Mouse (Mus musculus): ENCODE measurements around the gene Cars2. TPM values are rescaled to one million over a fixed set of nuclear protein-coding genes. Genes with fewer than 3 reads are reported as not detected.

Gene Cars2
- polyA plus RNA-seq, 1 experiment from 2014 or later, result 24.5 TPM

Other genes starting within 250 kb of the Cars2 start
- gene Col4a2, start 238.0 kb downstream of the Cars2 start, polyA plus RNA-seq (2015; fragmentation: Nextera tagmentation; extraction: Ambion mirVana), result 113 and 117 TPM in 2 replicates
- 368 and 370 TPM in 2 replicates for gene Col4a1, start 238.0 kb downstream of the Cars2 start, polyA plus RNA-seq (2015; fragmentation: Nextera tagmentation; extraction: Ambion mirVana)
- 13.2 and 14.4 TPM in 2 replicates for gene Rab20, start 72.1 kb downstream of the Cars2 start, polyA plus RNA-seq (2015; fragmentation: Nextera tagmentation; extraction: Ambion mirVana)
- gene Naxd, start 53.3 kb downstream of the Cars2 start, polyA plus RNA-seq (2015; fragmentation: Nextera tagmentation; extraction: Ambion mirVana), result 164 and 169 TPM in 2 replicates
- gene Ing1, start 4.8 kb upstream of the Cars2 start, polyA plus RNA-seq (2015; fragmentation: Nextera tagmentation; extraction: Ambion mirVana), result 36.3 and 36.8 TPM in 2 replicates
- gene Ankrd10, start 85.0 kb upstream of the Cars2 start, polyA plus RNA-seq (2015; fragmentation: Nextera tagmentation; extraction: Ambion mirVana), result 76.2 and 79.3 TPM in 2 replicates
- not detected in 2 replicates for gene 1700016D06Rik, start 150.3 kb upstream of the Cars2 start, polyA plus RNA-seq (2015; fragmentation: Nextera tagmentation; extraction: Ambion mirVana)
- 39.6 and 40.1 TPM in 2 replicates for gene Arhgef7, start 176.9 kb upstream of the Cars2 start, polyA plus RNA-seq (2015; fragmentation: Nextera tagmentation; extraction: Ambion mirVana)